Mouse (Mus musculus): ENCODE data around the gene Anks3.

Gene Anks3

DNA sequence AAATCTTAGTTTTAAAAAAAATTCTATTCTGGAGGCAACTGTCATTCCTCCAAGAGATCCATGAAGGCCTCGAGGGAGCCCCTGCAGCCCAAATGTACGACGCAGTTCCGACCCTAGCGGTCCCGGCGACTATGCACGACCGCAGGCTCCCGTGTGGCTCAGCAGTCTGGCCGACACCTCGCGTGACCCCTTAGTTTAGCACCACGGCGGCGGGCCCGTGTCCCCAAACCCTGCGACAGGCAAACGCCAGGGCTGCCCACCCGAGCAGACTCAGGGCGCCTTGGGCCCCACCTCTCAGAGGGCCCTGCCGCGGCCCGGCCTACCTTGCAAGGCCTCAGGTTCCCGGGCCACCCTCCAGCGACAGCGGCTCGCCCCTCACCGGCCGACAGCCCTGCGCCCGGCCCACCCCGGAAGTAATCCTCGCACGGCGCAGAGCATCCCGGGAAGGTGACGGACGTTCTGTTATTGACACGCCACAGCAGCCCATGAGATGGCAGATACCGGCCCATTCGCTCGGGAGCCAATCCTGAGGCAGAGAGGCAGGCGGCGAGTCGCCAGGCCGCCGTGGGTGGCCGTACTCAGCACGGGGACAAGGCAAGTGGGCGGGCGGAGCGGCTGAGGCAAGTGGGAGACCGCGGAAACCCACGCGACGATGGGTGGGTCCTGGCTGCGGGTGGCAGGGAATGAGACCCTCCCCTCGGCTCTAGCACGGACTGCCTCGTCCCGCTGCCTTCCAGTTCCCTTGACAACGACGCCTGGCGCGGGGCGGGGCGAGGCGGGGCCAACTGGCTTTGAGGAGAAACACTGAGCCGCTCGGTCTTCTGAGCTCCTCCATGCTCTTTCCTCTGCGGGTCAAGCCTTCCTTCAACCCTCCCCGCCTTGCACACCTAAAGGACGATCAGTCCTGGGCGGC, at the start of gene Anks3:
TSS of gene Anks3 (minus strand) at position 409 of the 913 bp plus-strand sequence.
- in situ Hi-C loops (cut with MboI; ENCODE audit: unreplicated experiment in 2 of 2), result no loop called here

- in situ Hi-C loops (cut with MboI; ENCODE audit: unreplicated experiment in 2 of 2), result loop anchor here in 1 of 2 experiments (5.0 kb wide), 1 partner anchor 36 kb away; no protein-coding TSS in a partner anchor
These were observed 49.2 kb upstream of the Anks3 start, which contains the start of gene Rogdi for GRCm38 (mm10) chr16:5013054-5013838. Rogdi (minus strand) TSS chr16:5013553.

- in situ Hi-C loops (cut with MboI; ENCODE audit: unreplicated experiment in 2 of 2), result loop anchor here in 1 of 2 experiments (5.0 kb wide), 1 partner anchor 35 kb away; no protein-coding TSS in a partner anchor
These were observed 48.3 kb upstream of the Anks3 start for GRCm38 (mm10) chr16:5012036-5013005.

GRCm38 (mm10) chr16:5011285-5011684, 47.3 kb upstream of the Anks3 start:
- in situ Hi-C loops (cut with MboI; ENCODE audit: unreplicated experiment in 2 of 2), result loop anchor here in 1 of 2 experiments (5.0 kb wide), 1 partner anchor 34 kb away; no protein-coding TSS in a partner anchor

- in situ Hi-C loops (cut with MboI; ENCODE audit: unreplicated experiment in 2 of 2), result loop anchor here in 1 of 2 experiments (5.0 kb wide), 1 partner anchor 33 kb away; no protein-coding TSS in a partner anchor
These were observed 46.4 kb upstream of the Anks3 start for GRCm38 (mm10) chr16:5010371-5010935.

- in situ Hi-C loops (cut with MboI; ENCODE audit: unreplicated experiment in 2 of 2), result loop anchor here in 1 of 2 experiments (5.0 kb wide), 1 partner anchor 41 kb away; no protein-coding TSS in a partner anchor
These were observed 44.1 kb upstream of the Anks3 start for GRCm38 (mm10) chr16:5008076-5008475.

GRCm38 (mm10) chr16:5007492-5007891, 43.5 kb upstream of the Anks3 start:
- in situ Hi-C loops (cut with MboI; ENCODE audit: unreplicated experiment in 2 of 2), result loop anchor here in 1 of 2 experiments (5.0 kb wide), 1 partner anchor 40 kb away; no protein-coding TSS in a partner anchor

- in situ Hi-C loops (cut with MboI; ENCODE audit: unreplicated experiment in 2 of 2), result loop anchor here in 1 of 2 experiments (5.0 kb wide), 1 partner anchor 40 kb away; no protein-coding TSS in a partner anchor
These were observed 43.1 kb upstream of the Anks3 start, which contains the start of gene Smim22 for GRCm38 (mm10) chr16:5007067-5007466. Smim22 (plus strand) TSS chr16:5007288.

DNA sequence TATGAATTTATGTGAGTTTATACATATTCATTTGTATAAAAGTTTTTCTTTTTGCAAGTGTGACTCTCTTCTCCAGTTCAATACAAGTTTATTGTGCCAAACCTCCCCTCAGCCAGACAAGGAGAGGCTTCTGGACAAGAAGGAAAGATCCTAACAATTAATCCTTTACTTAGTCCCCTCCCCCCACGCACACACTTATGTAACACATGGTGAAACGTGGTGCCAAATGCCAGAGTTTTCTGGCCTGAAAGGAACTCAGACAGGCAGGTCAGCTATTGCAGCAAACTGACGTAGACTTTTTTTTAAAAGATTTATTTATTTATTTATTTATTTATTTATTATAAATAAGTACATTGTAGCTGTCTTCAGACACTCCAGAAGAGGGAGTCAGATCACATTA, 36.6 kb upstream of the Anks3 start:
- in situ Hi-C loops (cut with MboI; ENCODE audit: unreplicated experiment in 2 of 2), result no loop called here

DNA sequence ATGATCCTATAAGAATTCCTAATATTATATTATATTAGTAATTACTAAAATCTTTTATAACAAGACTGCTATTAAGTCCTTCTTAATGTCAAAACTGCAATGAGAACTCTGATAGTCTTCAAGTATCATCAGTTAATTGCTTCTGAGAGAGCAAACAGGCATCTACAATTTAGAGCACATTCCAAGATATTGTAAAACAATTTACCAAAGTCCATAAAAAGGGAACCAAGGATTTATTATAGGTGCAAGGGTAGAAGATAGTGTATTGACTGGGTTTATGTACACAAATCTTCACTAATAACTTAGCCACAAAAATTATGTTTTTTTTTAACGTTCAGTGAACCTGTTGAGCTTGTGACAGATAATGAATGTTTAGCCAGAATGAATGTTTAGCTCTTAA, 35.0 kb upstream of the Anks3 start:
- in situ Hi-C loops (cut with MboI; ENCODE audit: unreplicated experiment in 2 of 2), result no loop called here

GRCm38 (mm10) chr16:4997553-4997952, 33.5 kb upstream of the Anks3 start, which contains the start of gene Sept12:
Sept12 (minus strand) TSS chr16:4997852.
- in situ Hi-C loops (cut with MboI; ENCODE audit: unreplicated experiment in 2 of 2), result no loop called here

GRCm38 (mm10) chr16:4993276-4993675, 29.3 kb upstream of the Anks3 start:
- in situ Hi-C loops (cut with MboI; ENCODE audit: unreplicated experiment in 2 of 2), result no loop called here

- in situ Hi-C loops (cut with MboI; ENCODE audit: unreplicated experiment in 2 of 2), result loop anchor here (5.0 kb wide), 1 partner anchor 158 kb away; no protein-coding TSS in a partner anchor
These were observed 20.7 kb upstream of the Anks3 start for GRCm38 (mm10) chr16:4984717-4985116.

DNA sequence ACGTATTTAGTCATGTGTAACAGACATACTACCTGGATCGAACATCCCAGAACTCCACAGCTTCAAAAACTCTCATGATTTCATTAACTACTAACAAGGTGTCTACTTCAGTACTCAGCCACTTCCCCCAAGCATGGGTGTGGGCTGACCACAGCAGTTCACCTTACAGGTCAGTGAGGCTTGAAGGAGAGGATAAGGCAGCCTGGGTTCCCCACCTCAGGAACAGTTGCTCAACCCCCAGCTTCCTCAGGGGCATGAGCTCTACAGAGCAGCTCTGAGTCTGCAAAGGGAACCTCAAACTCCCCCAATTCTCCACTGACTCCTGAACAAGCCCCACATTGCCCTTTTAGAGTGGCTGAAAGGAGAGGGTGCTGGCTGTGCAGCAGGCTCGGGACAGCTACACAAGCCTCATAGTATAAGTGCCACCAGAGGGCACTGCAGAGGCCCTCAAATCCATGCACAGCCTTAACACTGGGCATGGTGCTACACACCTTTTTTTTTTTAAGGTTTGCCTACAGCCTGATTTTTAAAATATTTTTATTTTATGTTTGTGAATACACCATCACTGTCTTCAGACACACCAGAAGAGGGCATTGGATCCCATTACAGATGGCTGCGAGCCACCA, 15.9 kb upstream of the Anks3 start:
- in situ Hi-C loops (cut with MboI; ENCODE audit: unreplicated experiment in 2 of 2), result loop anchor here in 1 of 2 experiments (5.0 kb wide), 2 partner anchors 32 to 162 kb away; partner anchors contain the start of gene Rogdi

DNA sequence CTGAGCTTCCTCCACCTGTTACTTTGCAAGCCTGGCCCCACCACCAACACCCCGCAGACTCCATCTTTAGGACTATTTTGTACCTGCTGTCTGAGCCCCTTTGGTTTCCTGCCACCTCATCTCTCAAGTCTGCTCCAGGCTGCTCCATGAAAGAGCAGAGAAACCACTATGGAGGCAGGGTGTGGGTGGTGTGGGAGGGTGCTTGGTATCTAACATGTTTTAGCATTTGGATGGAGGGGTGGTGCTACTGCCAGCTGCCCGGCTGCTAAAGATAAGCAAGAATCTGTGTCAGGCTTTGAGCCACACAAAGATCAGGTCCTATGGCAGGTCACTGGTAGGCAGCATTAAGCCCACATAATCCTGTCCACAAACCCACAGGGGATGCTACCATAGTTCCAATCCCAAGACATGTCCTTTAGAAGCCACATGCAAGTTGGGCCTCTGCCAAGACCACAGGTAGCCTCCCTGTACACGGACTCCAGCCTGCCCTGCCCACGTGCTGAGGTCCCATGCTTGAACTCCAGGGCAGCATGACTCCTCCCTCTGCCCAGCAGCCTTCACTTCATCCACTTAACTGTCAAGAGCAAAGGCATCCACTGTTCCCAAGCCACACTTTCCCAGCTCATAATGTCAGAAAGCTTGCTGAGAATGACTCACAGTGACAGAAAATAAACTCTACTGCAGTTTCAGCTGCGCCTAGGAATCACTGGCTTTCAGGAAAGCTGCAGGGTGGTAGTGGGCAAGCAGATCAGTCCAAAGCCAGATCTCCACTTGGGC, 14.5 kb upstream of the Anks3 start:
- in situ Hi-C loops (cut with MboI; ENCODE audit: unreplicated experiment in 2 of 2), result loop anchor here in 1 of 2 experiments (5.0 kb wide), 1 partner anchor 34 kb away; the partner anchor contains the start of gene Rogdi

GRCm38 (mm10) chr16:4976180-4976579, 12.2 kb upstream of the Anks3 start:
- in situ Hi-C loops (cut with MboI; ENCODE audit: unreplicated experiment in 2 of 2), result loop anchor here in 1 of 2 experiments (5.0 kb wide), 1 partner anchor 36 kb away; the partner anchor contains the start of gene Rogdi

DNA sequence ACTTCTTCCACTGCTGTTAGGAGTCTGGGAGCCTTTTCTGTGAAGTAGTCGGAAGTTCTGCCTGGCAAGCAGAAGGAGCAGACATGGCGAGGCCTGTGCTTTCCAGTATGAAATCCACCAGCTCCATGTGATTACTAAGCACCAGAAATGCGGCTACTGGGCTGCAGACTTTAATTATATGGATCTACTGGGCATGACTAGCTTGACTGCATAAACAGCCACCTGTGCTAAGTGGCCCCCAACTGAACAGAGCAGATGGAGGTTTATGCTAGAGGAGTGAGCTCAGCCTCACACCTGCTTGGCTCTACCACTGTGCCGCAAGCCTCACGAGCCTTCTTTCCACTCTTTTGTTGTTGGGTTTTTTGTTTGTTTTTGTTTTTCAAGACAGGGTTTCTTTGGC, 10.5 kb upstream of the Anks3 start:
- in situ Hi-C loops (cut with MboI; ENCODE audit: unreplicated experiment in 2 of 2), result no loop called here

GRCm38 (mm10) chr16:4971626-4972025, 7.6 kb upstream of the Anks3 start:
- in situ Hi-C loops (cut with MboI; ENCODE audit: unreplicated experiment in 2 of 2), result no loop called here

Data from v-Abl transformed pro-B cells (cell line).